Mouse (Mus musculus): ENCODE data around the gene Skint7.
"Not testable (repeated sequence)": the region's sequence is repeated elsewhere in the genome, so short reads cannot be mapped to it uniquely, and the experiment has no call there.

Skint7 gene

DNA sequence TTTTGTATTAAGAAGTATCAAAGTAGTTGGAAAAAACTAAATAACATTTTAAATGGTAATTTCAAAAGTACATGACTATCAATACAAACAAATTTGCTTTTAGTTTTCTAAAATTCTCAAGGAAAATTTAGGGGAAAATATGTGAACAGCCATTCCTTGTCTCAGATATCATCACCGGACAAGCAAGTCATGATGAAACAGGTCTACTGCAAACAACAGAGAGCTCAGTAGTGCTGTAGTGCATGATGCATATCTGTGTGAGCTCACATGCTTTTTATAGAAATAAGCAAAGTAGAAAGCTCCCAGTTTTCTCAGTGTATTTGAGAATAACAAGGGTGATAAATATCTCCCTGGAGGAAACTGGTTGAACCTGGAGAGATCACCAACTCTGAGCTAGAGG is at the start of gene Skint7:
Skint7 (plus strand) TSS at position 301 of the 400 bp plus-strand sequence.
- no peak for DNase-seq (ENCODE audit: low read depth, low spot score)

GRCm38 (mm10) chr4:111961309-111961708 is 11.4 kb upstream of the Skint7 start:
- DNase-seq (ENCODE audit: low read depth, low spot score): peak; percentile 59

- DNase-seq (ENCODE audit: low read depth, low spot score): not testable (repeated sequence)
Measured at GRCm38 (mm10) chr4:111963241-111963640, 9.5 kb upstream of the Skint7 start.

GRCm38 (mm10) chr4:111963669-111964068 is 9.1 kb upstream of the Skint7 start:
- no peak for DNase-seq (ENCODE audit: low read depth, low spot score)

GRCm38 (mm10) chr4:112005969-112006368 is 33.2 kb downstream of the Skint7 start, which contains the start of gene Skint1:
Gene Skint1 (plus strand): TSS chr4:112006269.
- no peak for DNase-seq (ENCODE audit: low read depth, low spot score)

All from 3T3-L1 (cell line).